Mouse (Mus musculus) limb, embryonic 12.5 days (tissue): ENCODE results near the gene Kcnb1. TPM values are rescaled to one million over a fixed set of nuclear protein-coding genes. Genes with fewer than 3 reads are reported as not detected.
A peak's percentile ranks its signal among the peaks of the same experiment; 100 is the strongest.

Source experiments
- ATAC-seq: fragments of 200-750 bp; cut with Nextera tagmentation; 2 replicates; pipeline ENCODE4 v1.8.0; 2017; ENCODE audit warnings: low read depth, moderate TSS enrichment; ENCODE audit not compliant: insufficient number of reproducible peaks, insufficient read depth, low FRiP score, low TSS enrichment
- H3K27ac ChIP-seq: fragments of 300-500 bp; sonication (generic); 2 replicates; pipeline ENCODE4 v1.5.1; 2016; ENCODE audit warnings: mild to moderate bottlenecking, moderate library complexity
- H3K27me3 ChIP-seq: fragments of 300-500 bp; sonication (generic); 2 replicates; pipeline ENCODE4 v1.6.1; 2016; ENCODE audit warnings: mild to moderate bottlenecking, moderate library complexity
- H3K36me3 ChIP-seq: fragments of 300-500 bp; sonication (generic); 2 replicates; pipeline ENCODE4 v1.6.1; 2016; ENCODE audit warnings: mild to moderate bottlenecking, moderate library complexity
- H3K4me1 ChIP-seq: fragments of 300-500 bp; sonication (generic); replicated peaks from 2 replicates; pipeline ENCODE4 v1.6.1; 2016
- H3K4me2 ChIP-seq: fragments of 300-500 bp; sonication (generic); 2 replicates; pipeline ENCODE4 v1.6.1; 2016; ENCODE audit warnings: mild to moderate bottlenecking, moderate library complexity
- H3K4me3 ChIP-seq: fragments of 300-500 bp; sonication (generic); replicated peaks from 2 replicates; pipeline ENCODE4 v1.5.1; 2016; ENCODE audit warnings: mild to moderate bottlenecking
- H3K9ac ChIP-seq: fragments of 300-500 bp; sonication (generic); replicated peaks from 2 replicates; pipeline ENCODE4 v1.6.1; 2016; ENCODE audit warnings: mild to moderate bottlenecking, moderate library complexity
- H3K9me3 ChIP-seq: fragments of 300-500 bp; sonication (generic); 2 replicates; pipeline ENCODE4 v1.6.1; 2016; ENCODE audit warnings: mild to moderate bottlenecking, moderate library complexity
- WGBS: fragments of 180-500 bp; shearing (Covaris S2); methylation state at CpG from one replicate; pipeline ENCODE4 v1.1.7; 2016; 5-methylcytosine and 5-hydroxymethylcytosine counted together
- polyA plus RNA-seq: library from polyadenylated mRNA; unstranded; fragments of >200 nt; fragmentation: Nextera tagmentation; extraction: Ambion mirVana; gene quantifications from 2 replicates; pipeline ENCODE4 v1.2.1, GENCODE M21; 2016

The Kcnb1 gene
- polyA plus RNA-seq, 1 experiment from 2014 or later: 0.44 TPM

- Histone ChIP-seq H3K36me3 (no peaks in the 10 kb centered on the region), H3K9ac (no peak overlapping the region), H3K4me2 (no peak overlapping the region), H3K27ac (no peak overlapping the region), H3K4me3 (no peak overlapping the region), H3K9me3 (no peaks in the 10 kb centered on the region), H3K27me3 (0 out of 2 replicates have a peak, but pooled peaks cover 8% of the 10 kb centered on the region), H3K4me1 (peaks cover 32% of the 10 kb centered on the region)
- ATAC-seq: no peak
- WGBS: 73% methylated on average over 4 of the region's 4 CpGs
Observed at GRCm38 (mm10) chr2:167125781-167126180, 64.2 kb downstream of the Kcnb1 start.

- no peak for ATAC-seq
- no peaks in the 10 kb centered on the region for H3K9me3 ChIP-seq
- H3K4me2 ChIP-seq: no peak overlapping the region
- no peak overlapping the region; the same call in 1 of the 2 replicates for H3K9ac ChIP-seq
- peaks cover 22% of the 10 kb centered on the region for H3K4me1 ChIP-seq
- no peak overlapping the region for H3K27ac ChIP-seq
- 0 out of 2 replicates have a peak, but pooled peaks cover 3% of the 10 kb centered on the region for H3K27me3 ChIP-seq
- no peaks in the 10 kb centered on the region for H3K36me3 ChIP-seq
- no peak overlapping the region for H3K4me3 ChIP-seq
- WGBS: 37% methylated on average over 11 of the region's 11 CpGs
Observed at GRCm38 (mm10) chr2:167123936-167124335, 66.0 kb downstream of the Kcnb1 start.

DNA sequence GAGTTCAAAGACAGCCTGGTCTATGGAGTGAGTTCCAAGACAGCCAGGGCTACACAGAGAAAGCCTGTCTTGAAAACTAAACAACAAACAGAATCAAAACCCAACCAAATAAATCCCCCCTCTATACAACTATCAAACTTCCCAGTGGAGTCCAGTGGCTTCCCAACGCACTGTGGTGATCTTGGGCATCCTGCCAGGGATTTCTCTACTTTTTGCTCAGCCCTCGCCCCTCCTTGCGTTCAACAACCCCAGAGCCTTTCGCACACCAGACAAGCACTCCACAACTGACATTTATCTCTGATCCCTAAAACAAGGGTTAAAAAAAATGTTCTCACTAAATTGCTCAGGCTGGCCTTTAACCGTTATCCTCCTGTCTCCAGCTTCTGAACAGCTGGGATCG, 67.2 kb downstream of the Kcnb1 start:
- ATAC-seq: no peak
- H3K36me3 ChIP-seq: no peaks in the 10 kb centered on the region
- H3K9me3 ChIP-seq: no peaks in the 10 kb centered on the region
- H3K27ac ChIP-seq: no peak overlapping the region
- H3K9ac ChIP-seq: no peak overlapping the region
- H3K4me1 ChIP-seq: peaks cover 17% of the 10 kb centered on the region
- WGBS: 85% methylated on average over 6 of the region's 6 CpGs
- H3K4me2 ChIP-seq: no peak overlapping the region
- H3K27me3 ChIP-seq: no peaks in the 10 kb centered on the region
- no peak overlapping the region for H3K4me3 ChIP-seq

DNA sequence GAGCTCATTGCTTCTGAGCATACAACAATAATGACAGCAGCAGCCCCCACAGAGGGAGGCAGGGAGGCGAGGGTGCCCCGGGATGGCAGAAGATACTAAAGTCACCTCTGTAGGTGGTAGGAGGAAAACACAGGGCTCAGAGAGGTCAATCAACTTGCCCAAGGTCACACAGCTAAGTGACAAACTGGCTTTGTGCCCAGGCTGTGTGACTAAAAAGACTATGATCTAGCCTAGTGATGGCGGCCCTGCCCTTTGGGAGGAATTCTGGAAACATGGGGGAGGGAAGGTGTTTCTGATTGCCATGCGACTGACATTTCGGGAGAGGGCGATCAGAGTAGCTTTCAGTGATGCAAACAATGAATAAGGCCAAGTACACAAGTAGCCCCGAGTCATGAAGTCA, 68.0 kb downstream of the Kcnb1 start:
- Histone ChIP-seq H3K27ac (no peak overlapping the region), H3K4me1 (peaks cover 17% of the 10 kb centered on the region), H3K4me2 (no peak overlapping the region), H3K36me3 (no peaks in the 10 kb centered on the region), H3K4me3 (no peak overlapping the region), H3K9me3 (no peaks in the 10 kb centered on the region), H3K27me3 (no peaks in the 10 kb centered on the region), H3K9ac (no peak overlapping the region)
- 91% methylated on average over 7 of the region's 7 CpGs for WGBS
- ATAC-seq: no peak

GRCm38 (mm10) chr2:167121228-167121627, 68.7 kb downstream of the Kcnb1 start:
- H3K36me3 ChIP-seq: no peaks in the 10 kb centered on the region
- no peak overlapping the region for H3K4me2 ChIP-seq
- no peak overlapping the region for H3K4me3 ChIP-seq
- H3K4me1 ChIP-seq: peaks cover 17% of the 10 kb centered on the region
- ATAC-seq: 0 out of 2 replicates have a peak, but pooled peaks have one; percentile 43
- H3K27me3 ChIP-seq: no peaks in the 10 kb centered on the region
- WGBS: 69% methylated on average over 6 of the region's 6 CpGs
- no peak overlapping the region for H3K9ac ChIP-seq
- H3K9me3 ChIP-seq: no peaks in the 10 kb centered on the region
- H3K27ac ChIP-seq: no peak overlapping the region

DNA sequence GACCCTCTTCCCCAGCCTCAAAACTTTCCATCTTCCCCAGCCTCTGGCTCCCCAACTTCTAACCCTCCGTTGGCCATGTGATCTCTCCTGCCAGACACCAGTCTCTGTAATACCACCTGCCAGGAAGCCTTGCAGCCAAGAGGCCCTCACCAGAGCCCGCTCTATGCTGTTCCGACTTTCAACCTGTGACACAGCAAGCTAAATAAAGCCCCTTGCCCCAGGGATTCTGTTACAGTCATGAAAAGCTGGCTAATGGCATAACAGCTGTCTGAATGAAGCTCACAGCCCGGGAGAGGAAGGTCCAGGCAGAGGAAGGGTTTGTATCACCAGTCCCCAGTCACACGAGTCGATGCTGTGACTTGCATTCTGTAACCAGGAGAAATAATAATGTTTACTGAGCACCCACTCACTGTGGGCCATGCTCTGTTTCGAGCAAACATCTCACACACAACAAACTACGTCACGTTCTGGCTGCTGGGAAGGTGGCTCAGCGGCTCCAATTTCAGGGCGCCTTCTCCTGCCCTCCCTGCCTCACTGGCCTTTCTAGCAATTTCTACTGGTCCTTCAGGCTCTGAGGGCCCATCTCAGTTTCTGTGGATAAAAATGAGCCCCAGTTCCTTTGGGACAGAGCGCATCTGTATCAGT, 69.6 kb downstream of the Kcnb1 start:
- H3K4me2 ChIP-seq: no peak overlapping the region
- no peak overlapping the region for H3K9ac ChIP-seq
- peaks cover 17% of the 10 kb centered on the region for H3K4me1 ChIP-seq
- 73% methylated on average over 12 of the region's 12 CpGs for WGBS
- H3K36me3 ChIP-seq: no peaks in the 10 kb centered on the region
- H3K9me3 ChIP-seq: no peaks in the 10 kb centered on the region
- no peak overlapping the region for H3K27ac ChIP-seq
- no peak for ATAC-seq
- H3K27me3 ChIP-seq: no peaks in the 10 kb centered on the region
- H3K4me3 ChIP-seq: no peak overlapping the region

GRCm38 (mm10) chr2:167118046-167118445, 71.9 kb downstream of the Kcnb1 start:
- Histone ChIP-seq H3K4me3 (no peak overlapping the region), H3K27me3 (no peaks in the 10 kb centered on the region), H3K4me2 (no peak overlapping the region), H3K36me3 (no peaks in the 10 kb centered on the region), H3K9ac (no peak overlapping the region), H3K27ac (no peak overlapping the region; the same call in 1 of the 2 replicates), H3K9me3 (no peaks in the 10 kb centered on the region), H3K4me1 (peaks cover 8% of the 10 kb centered on the region; the same call in 1 of the 2 replicates)
- ATAC-seq: no peak
- WGBS: 65% methylated on average over 10 of the region's 10 CpGs

DNA sequence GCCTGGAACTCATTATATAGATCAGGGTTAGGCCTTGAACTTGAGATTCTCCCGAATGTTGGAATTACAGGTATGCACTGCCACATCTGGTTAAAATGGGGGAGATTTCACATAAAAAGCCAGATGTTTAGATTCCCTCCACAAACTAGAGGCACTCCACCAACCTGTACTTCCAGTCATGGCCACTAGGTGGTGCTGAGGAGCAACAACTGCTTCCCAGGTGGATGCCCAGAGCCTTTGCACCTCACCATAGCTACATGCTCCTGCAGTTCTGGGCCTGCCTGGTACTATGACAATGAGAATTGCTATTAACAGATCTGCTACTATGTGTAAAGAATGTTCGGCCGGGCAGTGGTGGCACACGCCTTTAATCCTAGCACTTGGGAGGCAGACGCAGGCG, 77.2 kb downstream of the Kcnb1 start:
- Histone ChIP-seq H3K4me2 (no peak overlapping the region), H3K9me3 (no peaks in the 10 kb centered on the region), H3K27ac (peak overlapping the region; percentile 69), H3K4me3 (no peak overlapping the region), H3K36me3 (no peaks in the 10 kb centered on the region), H3K9ac (no peak overlapping the region; the same call in 1 of the 2 replicates), H3K4me1 (peaks cover 8% of the 10 kb centered on the region), H3K27me3 (no peaks in the 10 kb centered on the region; the same call in 1 of the 2 replicates)
- WGBS: 46% methylated on average over 6 of the region's 6 CpGs
- ATAC-seq: peak; percentile 43; the same call in 1 of the 2 replicates

- ATAC-seq: no peak
- H3K4me3 ChIP-seq: no peak overlapping the region
Observed at GRCm38 (mm10) chr2:167112259-167112658, 77.7 kb downstream of the Kcnb1 start.

DNA sequence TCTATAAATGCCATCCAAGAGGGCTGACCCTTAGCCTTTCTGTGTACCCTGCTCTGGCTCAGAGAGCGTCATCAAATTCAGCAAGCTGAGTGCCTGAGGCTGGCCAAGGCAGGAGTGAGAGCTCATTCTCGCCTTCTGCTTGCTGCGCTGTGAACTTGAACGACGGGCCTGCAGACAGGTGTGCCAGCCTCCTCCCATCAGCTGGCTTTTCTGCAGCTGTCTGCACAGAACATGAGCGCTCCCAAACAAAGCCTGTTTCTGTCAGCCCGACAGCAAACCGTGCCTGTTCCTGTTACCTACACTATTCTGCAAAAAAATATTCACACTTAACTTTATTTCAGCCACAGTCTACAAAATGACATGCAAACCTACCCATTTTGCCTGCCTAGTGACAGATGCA, 80.4 kb downstream of the Kcnb1 start:
- H3K9me3 ChIP-seq: 0 out of 2 replicates have a peak, but pooled peaks cover 6% of the 10 kb centered on the region
- peaks cover 8% of the 10 kb centered on the region for H3K4me1 ChIP-seq
- ATAC-seq: no peak
- WGBS: 68% methylated on average over 8 of the region's 8 CpGs
- H3K9ac ChIP-seq: no peak overlapping the region
- no peak overlapping the region for H3K4me2 ChIP-seq
- H3K4me3 ChIP-seq: no peak overlapping the region
- no peak overlapping the region for H3K27ac ChIP-seq
- H3K36me3 ChIP-seq: no peaks in the 10 kb centered on the region
- no peaks in the 10 kb centered on the region; the same call in 1 of the 2 replicates for H3K27me3 ChIP-seq

More at GRCm38 (mm10) chr2:167112259-167112658, 77.7 kb downstream of the Kcnb1 start:
- H3K36me3 ChIP-seq: no peaks in the 10 kb centered on the region
- H3K4me2 ChIP-seq: no peak overlapping the region
- no peaks in the 10 kb centered on the region; the same call in 1 of the 2 replicates for H3K27me3 ChIP-seq
- peak overlapping the region; percentile 69 for H3K27ac ChIP-seq
- WGBS: 39% methylated on average over 7 of the region's 7 CpGs
- H3K4me1 ChIP-seq: peaks cover 8% of the 10 kb centered on the region
- H3K9ac ChIP-seq: no peak overlapping the region; the same call in 1 of the 2 replicates
- 0 out of 2 replicates have a peak, but pooled peaks cover 2% of the 10 kb centered on the region for H3K9me3 ChIP-seq

- 80% methylated on average over 7 of the region's 7 CpGs for WGBS
- no peaks in the 10 kb centered on the region for H3K36me3 ChIP-seq
- no peak overlapping the region for H3K4me3 ChIP-seq
- 0 out of 2 replicates have a peak, but pooled peaks cover 6% of the 10 kb centered on the region for H3K9me3 ChIP-seq
- peaks cover 4% of the 10 kb centered on the region for H3K4me1 ChIP-seq
- H3K9ac ChIP-seq: no peak overlapping the region
- no peak for ATAC-seq
- no peak overlapping the region for H3K27ac ChIP-seq
- no peak overlapping the region for H3K4me2 ChIP-seq
- H3K27me3 ChIP-seq: no peaks in the 10 kb centered on the region; the same call in 1 of the 2 replicates
Observed at GRCm38 (mm10) chr2:167103546-167103945, 86.4 kb downstream of the Kcnb1 start.
